Mouse (Mus musculus) frontal cortex, adult (tissue): ENCODE measurements at regions not wholly inside any gene's neighbourhood (a gene's known extent, or its start where the extent isn't known, plus 50 kb on each side); places are given as distances from the start of the nearest gene placed in this dataset.
A peak's percentile ranks its signal among the peaks of the same experiment; 100 is the strongest.

ENCODE experiments used
- ATAC-seq: cut with Nextera tagmentation; 2 replicates; pipeline ENCODE4 v1.9.2; 2017; ENCODE audit warnings: mild to moderate bottlenecking, moderate library complexity, mixed read lengths; ENCODE audit not compliant: low TSS enrichment

GRCm38 (mm10) chr5:60599460-60600299 is 1208.9 kb upstream of the G6pd2 start:
- no peak for ATAC-seq

DNA sequence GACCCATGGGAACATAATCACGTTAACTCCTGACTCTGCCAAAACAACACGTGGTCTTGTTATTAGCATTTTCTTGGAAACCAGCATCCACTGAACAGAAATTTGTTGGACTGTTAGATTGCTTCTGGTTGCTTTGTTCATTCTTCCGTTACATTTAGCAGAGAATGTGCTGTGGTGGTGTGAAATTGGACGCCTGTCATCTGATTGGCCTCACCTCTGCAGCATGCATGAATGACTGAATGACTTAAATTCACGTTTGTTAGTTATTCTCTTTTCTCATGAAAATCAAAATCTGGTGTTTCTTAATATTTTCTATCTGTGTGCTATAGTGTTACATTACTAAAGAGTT is 1208.3 kb upstream of the G6pd2 start:
- no peak for ATAC-seq

DNA sequence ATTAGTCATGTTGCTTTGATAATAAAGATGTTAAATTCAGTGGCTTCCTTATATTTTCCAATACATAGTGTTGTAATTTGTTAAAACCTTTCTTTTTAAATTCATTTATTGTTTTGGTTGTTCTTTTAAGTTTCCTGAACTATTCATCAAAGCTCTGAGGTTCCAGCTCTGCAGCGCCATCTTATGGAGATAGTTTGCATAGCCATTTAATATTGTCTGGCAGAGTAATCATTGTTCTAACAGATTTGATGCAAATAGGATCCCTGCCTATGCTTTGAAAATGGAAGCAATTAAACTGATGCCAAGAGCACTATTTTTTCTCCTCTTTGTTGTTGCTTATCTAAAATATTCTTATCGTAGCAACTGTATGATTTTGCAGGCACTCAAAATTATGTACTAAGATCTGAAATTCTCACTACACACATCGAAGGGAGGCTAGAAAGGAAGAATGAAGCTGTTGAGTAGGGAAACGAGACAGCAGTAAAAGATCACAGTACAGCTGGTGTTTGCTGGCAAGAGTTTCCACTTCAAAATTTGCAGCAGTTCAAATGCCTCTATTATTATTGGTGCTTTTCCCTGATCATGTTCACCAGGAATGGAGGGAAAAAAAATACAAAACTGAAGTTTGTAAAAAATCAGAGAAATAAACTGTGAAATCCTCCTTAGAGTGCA is 1199.5 kb upstream of the G6pd2 start:
- ATAC-seq = peak; percentile 94
